Mouse (Mus musculus) left cerebral cortex, postnatal 25 days (tissue): ENCODE data around the gene Rad51. TPM values are rescaled to one million over a fixed set of nuclear protein-coding genes. Genes with fewer than 3 reads are reported as not detected.
A peak's percentile ranks its signal among the peaks of the same experiment; 100 is the strongest.

ENCODE experiments used
- DNase-seq, 2 experiments: peaks; one replicate each; pipeline ENCODE4 v3.0.0; 2022; ENCODE audit warnings: low spot score in 2 of 2, mixed read lengths in 1 of 2
- intact Hi-C: fragments of 180-260 bp; cut with DNase I; formaldehyde crosslinking; loops from one replicate; pipeline ENCODE4 v1.15.1; 2025
- total RNA-seq, 2 experiments: library from RNA; stranded (reverse); gene quantifications; 2 replicates each; pipeline ENCODE4 v1.2.3; 2021

Gene Rad51
- total RNA-seq: under 1 TPM; 0.46 to 0.94 TPM

- intact Hi-C loops: loop anchor here (5.0 kb wide), 2 partner anchors 65 to 95 kb away; partner anchors contain the start of genes Dnajc17, Knl1 and Zfyve19
- peak; percentile 88 to 90 for DNase-seq
Measured at GRCm38 (mm10) chr2:119112438-119113112, at the start of gene Rad51. Rad51 (plus strand) TSS chr2:119112793.

- intact Hi-C loops: no loop called here
- no peak for DNase-seq
Measured at GRCm38 (mm10) chr2:119072397-119072796, 40.2 kb upstream of the Rad51 start.

DNA sequence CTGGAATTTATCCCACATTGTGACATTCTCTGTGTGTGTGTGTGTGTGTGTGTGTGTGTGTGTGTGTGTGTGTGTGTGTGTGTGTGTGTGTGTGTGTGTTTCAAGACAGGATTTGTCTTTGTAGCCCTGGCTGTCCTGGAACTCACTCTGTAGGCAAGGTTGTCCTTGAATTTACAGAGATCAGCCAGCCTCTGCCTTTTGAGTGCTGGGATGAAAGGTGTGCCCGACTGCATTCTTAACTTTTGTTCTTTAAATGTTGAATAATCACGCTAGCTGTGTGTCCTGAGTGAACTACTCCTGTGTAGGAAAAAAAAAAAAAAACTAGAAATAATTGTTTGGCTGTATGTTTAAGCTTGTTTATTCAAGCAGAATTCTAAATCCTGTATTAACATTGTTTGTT, 26.4 kb upstream of the Rad51 start:
- no peak for DNase-seq
- intact Hi-C loops: no loop called here

GRCm38 (mm10) chr2:119101552-119101951, 11.0 kb upstream of the Rad51 start:
- DNase-seq: no peak
- intact Hi-C loops: no loop called here

DNA sequence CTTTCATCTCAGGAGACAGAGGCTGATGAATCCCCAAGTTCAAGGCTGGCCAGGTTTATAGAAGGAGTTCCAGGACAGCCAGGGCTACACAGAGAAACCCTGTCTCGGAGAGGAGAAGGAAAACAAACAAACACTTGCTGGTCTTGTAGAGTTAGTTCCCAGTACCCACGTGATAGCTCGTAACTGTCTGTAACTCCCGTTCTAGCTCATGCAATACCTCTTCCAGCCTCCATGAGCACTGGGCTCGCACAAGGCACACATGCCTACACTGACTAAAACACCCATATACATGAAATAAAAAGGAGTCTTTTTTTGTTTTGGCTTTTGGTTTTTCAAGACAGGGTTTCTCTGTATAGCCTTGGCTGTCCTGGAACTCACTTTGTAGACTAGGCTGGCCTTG, 6.0 kb upstream of the Rad51 start:
- intact Hi-C loops: no loop called here
- DNase-seq: no peak

DNA sequence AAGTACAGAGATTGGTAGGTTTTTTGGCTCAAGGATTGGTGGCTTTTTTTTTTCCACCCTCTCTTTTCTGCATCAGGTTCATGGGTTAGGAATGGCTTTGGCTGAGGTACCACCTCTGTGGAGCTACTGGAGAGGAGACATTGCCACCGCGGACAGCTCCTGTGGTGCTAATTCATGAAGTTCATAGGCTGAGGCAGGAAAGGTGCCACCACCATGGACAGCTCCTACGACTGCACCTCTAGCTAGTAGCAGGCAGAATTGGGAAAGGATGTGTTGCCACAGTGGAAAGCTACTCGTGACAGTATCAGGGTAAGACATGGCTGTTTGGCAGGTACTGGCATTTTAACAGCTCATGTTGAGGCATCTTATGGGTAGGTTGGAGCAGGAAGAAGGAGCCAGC, 4.0 kb upstream of the Rad51 start:
- DNase-seq: no peak
- intact Hi-C loops: no loop called here

- intact Hi-C loops: loop anchor here (5.0 kb wide), 2 partner anchors 64 to 96 kb away; partner anchors contain the start of genes Dnajc17, Knl1 and Zfyve19
- no peak for DNase-seq
Measured at GRCm38 (mm10) chr2:119111060-119111459, 1.5 kb upstream of the Rad51 start.

DNA sequence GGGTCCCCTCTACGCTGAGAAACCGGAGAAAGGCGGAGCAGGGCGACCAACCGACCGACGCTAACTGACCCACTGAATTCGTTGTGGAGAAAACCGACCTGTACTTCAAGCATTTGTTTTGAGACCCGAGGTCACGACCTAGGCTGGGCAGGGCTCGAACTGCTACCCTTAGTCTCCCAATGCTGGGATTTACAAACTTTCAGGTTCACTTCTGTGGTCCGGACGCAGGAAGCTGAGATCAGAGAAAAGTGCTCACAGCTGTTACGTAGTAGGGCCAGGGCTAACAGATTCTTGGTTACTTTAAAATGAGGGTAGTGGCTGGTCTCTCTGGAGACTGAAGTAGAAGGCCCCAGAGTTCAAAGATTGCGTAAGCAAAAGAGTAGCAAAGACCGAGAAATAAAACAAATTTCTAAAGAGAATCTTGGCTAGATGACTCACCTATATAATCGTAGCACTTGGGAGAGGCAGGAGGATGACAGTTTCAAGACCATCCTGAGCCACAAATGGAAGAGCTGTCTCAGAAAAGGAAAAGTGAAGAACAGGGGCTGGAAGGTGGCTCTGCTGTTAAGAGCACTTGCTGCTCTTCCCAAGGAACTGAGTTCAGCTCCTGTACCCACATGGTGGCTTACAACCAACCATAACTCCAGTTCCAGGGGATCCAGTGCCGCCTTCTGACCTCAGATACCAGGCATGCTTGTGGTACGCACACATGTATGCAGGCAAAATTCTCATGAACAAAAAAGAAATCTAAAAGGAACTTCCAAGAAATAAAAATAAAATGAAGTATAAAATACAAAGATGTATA, 730 bp downstream of the Rad51 start:
- intact Hi-C loops: loop anchor here (5.0 kb wide), 2 partner anchors 66 to 94 kb away; partner anchors contain the start of genes Dnajc17, Knl1 and Zfyve19
- no peak for DNase-seq

GRCm38 (mm10) chr2:119136346-119136898, 23.8 kb downstream of the Rad51 start:
- DNase-seq: no peak
- intact Hi-C loops: no loop called here

GRCm38 (mm10) chr2:119145199-119145598, 32.6 kb downstream of the Rad51 start:
- no peak for DNase-seq
- intact Hi-C loops: no loop called here

GRCm38 (mm10) chr2:119146435-119146834, 33.8 kb downstream of the Rad51 start:
- intact Hi-C loops: no loop called here
- DNase-seq: no peak

GRCm38 (mm10) chr2:119147160-119147678, 34.6 kb downstream of the Rad51 start:
- DNase-seq: peak in 1 of 2 experiments; percentile 7
- intact Hi-C loops: no loop called here

- peak; percentile 33 to 74 for DNase-seq
- intact Hi-C loops: no loop called here
Measured at GRCm38 (mm10) chr2:119147775-119148174, 35.2 kb downstream of the Rad51 start.

DNA sequence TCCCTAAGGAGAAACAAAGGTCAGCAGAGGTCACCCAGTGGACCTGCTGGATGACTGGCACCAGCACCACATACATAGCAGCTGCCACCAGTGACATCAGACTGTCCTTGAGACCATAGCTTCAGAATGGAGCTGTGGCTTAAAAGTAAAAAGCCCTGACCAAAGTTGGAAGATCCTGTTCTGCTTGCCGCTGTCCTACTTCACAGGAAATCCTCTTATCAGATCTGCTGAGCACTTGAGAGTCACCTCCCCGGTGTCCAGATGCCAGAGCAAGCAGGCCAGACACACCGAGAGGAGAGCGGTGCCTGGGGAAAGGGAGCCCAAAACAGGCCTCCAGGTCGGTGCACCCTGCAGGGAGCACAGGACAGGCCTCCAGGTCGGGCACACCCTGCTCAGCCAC, 39.7 kb downstream of the Rad51 start:
- DNase-seq: no peak
- intact Hi-C loops: no loop called here

DNA sequence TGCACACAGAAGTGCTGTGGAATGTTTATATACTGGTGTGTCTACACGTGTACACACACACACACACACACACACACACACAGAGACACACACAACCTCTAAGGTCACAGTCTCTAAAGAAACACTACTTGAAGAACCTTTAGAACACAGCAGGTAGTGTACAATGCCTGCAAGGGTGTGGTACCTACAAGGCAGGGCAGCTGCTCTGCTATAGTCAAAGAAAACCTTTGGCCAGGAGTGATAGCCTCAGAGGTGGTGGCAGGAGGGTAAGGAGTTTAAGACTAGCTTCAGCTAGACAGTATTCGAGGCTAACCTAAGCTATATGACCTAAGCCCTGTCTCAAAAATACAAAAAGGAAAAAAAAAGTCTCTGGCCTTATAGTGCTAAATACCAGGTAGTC, 42.1 kb downstream of the Rad51 start:
- intact Hi-C loops: loop anchor here (5.0 kb wide), 1 partner anchor 107 kb away; the partner anchor contains the start of gene Knl1
- DNase-seq: no peak

DNA sequence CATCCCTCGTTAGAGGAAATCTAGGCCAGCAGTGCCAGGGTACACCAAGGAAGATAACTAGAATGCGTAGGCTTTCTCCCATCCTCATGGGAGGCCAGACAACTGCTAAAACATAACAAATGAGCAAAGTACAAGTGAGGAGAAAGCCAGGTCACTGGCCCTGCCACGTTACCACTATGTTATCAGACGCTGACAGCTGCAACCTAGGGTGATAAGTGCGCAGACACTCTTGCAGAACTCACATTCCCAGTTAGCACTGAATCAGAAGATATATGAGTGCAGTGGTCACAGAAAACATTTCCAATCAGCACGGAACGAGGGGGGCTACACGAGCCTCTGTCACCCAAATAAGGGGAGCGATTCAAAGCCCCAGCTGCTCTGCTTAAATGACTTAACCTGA, 42.8 kb downstream of the Rad51 start:
- intact Hi-C loops: loop anchor here (5.0 kb wide), 1 partner anchor 108 kb away; the partner anchor contains the start of gene Knl1
- DNase-seq: no peak

DNA sequence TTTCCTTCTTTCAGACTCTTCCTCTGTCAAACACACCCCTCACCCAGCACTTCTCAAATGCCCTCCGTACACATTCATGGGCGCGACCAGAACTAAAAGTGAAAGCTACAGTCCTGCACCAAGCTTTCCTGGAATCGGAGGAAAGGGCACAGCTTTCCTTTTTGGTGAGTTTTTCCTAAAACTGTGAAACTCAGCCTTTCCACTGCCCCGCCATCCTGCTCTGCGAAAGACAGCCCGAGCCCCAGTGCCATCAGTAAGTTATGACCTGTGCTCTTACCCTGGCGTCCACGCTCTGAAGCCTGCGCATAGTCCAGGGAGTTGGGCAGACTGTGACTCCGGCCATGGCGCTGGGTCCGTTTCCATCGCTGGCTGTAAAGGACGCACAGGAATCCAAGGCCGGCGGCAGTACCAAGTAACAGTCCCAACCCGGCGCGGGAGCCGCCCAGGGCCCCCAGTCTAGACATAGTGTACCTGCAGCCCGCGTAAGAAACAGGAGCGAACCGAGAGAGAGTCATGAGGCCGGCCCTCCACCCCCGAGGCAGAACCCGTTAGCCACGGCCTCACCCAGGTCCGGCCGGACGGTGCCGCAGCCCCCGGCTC, 43.6 kb downstream of the Rad51 start:
- intact Hi-C loops: loop anchor here (5.0 kb wide), 1 partner anchor 109 kb away; the partner anchor contains the start of gene Knl1
- DNase-seq: peak in 1 of 2 experiments; percentile 4

- intact Hi-C loops: loop anchor here (5.0 kb wide), 1 partner anchor 110 kb away; the partner anchor contains the start of gene Knl1
- DNase-seq: peak; percentile 97 to 99
Measured at GRCm38 (mm10) chr2:119156681-119157572, 44.3 kb downstream of the Rad51 start, which contains the start of gene Rmdn3. Rmdn3 (minus strand) TSS chr2:119157034.
